Mouse (Mus musculus): ENCODE data around the gene Gfer. TPM values are rescaled to one million over a fixed set of nuclear protein-coding genes. Genes with fewer than 3 reads are reported as not detected.
"Not testable (repeated sequence)": the region's sequence is repeated elsewhere in the genome, so short reads cannot be mapped to it uniquely, and the experiment has no call there.

Gfer gene
- polyA plus RNA-seq, 1 experiment from 2014 or later = 39.6 TPM

- Histone ChIP-seq H3K36me3 (no peaks in the 10 kb centered on the region), H3K4me1 (replicated peaks) (peaks cover 17% of the 10 kb centered on the region), H3K9ac (no peak overlapping the region), H3K4me3 (no peak overlapping the region), H3K27ac (replicated peaks) (no peak overlapping the region), H3K4me2 (no peak overlapping the region), H3K27me3 (peaks cover 10% of the 10 kb centered on the region), H3K9me3 (no peaks in the 10 kb centered on the region)
- WGBS = 83% methylated on average over 12 of the region's 12 CpGs
- no peak for ATAC-seq (ENCODE audit: low read depth)
These were observed 36.4 kb upstream of the Gfer start for GRCm38 (mm10) chr17:24732233-24732935.

- H3K9me3 ChIP-seq = no peaks in the 10 kb centered on the region
- no peaks in the 10 kb centered on the region for H3K36me3 ChIP-seq
- 82% methylated on average over 14 of the region's 14 CpGs for WGBS
- H3K27me3 ChIP-seq = peaks cover 10% of the 10 kb centered on the region
- H3K4me3 ChIP-seq = no peak overlapping the region
- no peak for ATAC-seq (ENCODE audit: low read depth)
- H3K9ac ChIP-seq = no peak overlapping the region
- peaks cover 4% of the 10 kb centered on the region for H3K4me1 ChIP-seq (replicated peaks)
- no peak overlapping the region for H3K27ac ChIP-seq (replicated peaks)
- H3K4me2 ChIP-seq = no peak overlapping the region
These were observed 34.8 kb upstream of the Gfer start for GRCm38 (mm10) chr17:24730787-24731186.

GRCm38 (mm10) chr17:24729067-24729466, 33.1 kb upstream of the Gfer start:
- WGBS = 79% methylated on average over 6 of the region's 6 CpGs
- Histone ChIP-seq H3K9me3 (no peaks in the 10 kb centered on the region), H3K4me1 (replicated peaks) (no peaks in the 10 kb centered on the region), H3K4me2 (no peak overlapping the region), H3K27me3 (peaks cover 10% of the 10 kb centered on the region), H3K27ac (replicated peaks) (no peak overlapping the region), H3K36me3 (no peaks in the 10 kb centered on the region), H3K4me3 (no peak overlapping the region), H3K9ac (no peak overlapping the region)
- no peak for ATAC-seq (ENCODE audit: low read depth)

- Histone ChIP-seq H3K36me3 (no peaks in the 10 kb centered on the region), H3K27me3 (peaks cover 10% of the 10 kb centered on the region; the same call in 1 of the 2 replicates), H3K4me2 (no peak overlapping the region), H3K27ac (replicated peaks) (no peak overlapping the region), H3K4me3 (no peak overlapping the region), H3K4me1 (replicated peaks) (peaks cover 6% of the 10 kb centered on the region), H3K9ac (no peak overlapping the region), H3K9me3 (no peaks in the 10 kb centered on the region)
- 77% methylated on average over 17 of the region's 17 CpGs for WGBS
- ATAC-seq (ENCODE audit: low read depth) = no peak
These were observed 32.2 kb upstream of the Gfer start for GRCm38 (mm10) chr17:24728184-24728583.

- H3K4me3 ChIP-seq = no peak within 1 kb of the TSS
- no peak within 1 kb of the TSS for H3K27ac ChIP-seq (replicated peaks)
- WGBS = 80% methylated on average over 2 of the region's 2 CpGs
- no peaks in the 10 kb centered on the region for H3K9me3 ChIP-seq
- H3K4me1 ChIP-seq (replicated peaks) = peaks cover 12% of the 10 kb centered on the region
- peaks cover 10% of the 10 kb centered on the region; the same call in 1 of the 2 replicates for H3K27me3 ChIP-seq
- ATAC-seq (ENCODE audit: low read depth) = no peak
- H3K36me3 ChIP-seq = peaks cover 1% of the 10 kb centered on the region
- H3K9ac ChIP-seq = no peak within 1 kb of the TSS
- H3K4me2 ChIP-seq = no peak within 1 kb of the TSS
These were observed 31.7 kb upstream of the Gfer start, which contains the start of gene Rpl3l for GRCm38 (mm10) chr17:24727618-24728017. Gene Rpl3l, plus strand, starts transcription at chr17:24727820.

GRCm38 (mm10) chr17:24725637-24726390, 29.9 kb upstream of the Gfer start:
- 0 out of 2 replicates have a peak, but pooled peaks cover 10% of the 10 kb centered on the region for H3K27me3 ChIP-seq
- H3K27ac ChIP-seq (replicated peaks) = no peak overlapping the region
- H3K9ac ChIP-seq = no peak overlapping the region
- H3K9me3 ChIP-seq = no peaks in the 10 kb centered on the region
- H3K4me1 ChIP-seq (replicated peaks) = peaks cover 28% of the 10 kb centered on the region
- peaks cover 18% of the 10 kb centered on the region for H3K36me3 ChIP-seq
- no peak for ATAC-seq (ENCODE audit: low read depth)
- H3K4me2 ChIP-seq = no peak overlapping the region
- WGBS = 79% methylated on average over 3 of the region's 3 CpGs
- H3K4me3 ChIP-seq = no peak overlapping the region

GRCm38 (mm10) chr17:24724184-24724583, 28.2 kb upstream of the Gfer start, which contains the start of gene Ndufb10:
Gene Ndufb10, minus strand, starts transcription at chr17:24724478.
- WGBS = under 1% methylated on average over 30 of the region's 30 CpGs
- H3K4me1 ChIP-seq (replicated peaks) = peaks cover 31% of the 10 kb centered on the region
- H3K4me3 ChIP-seq = peak within 1 kb of the TSS; percentile 87
- peak within 1 kb of the TSS; percentile 95 for H3K4me2 ChIP-seq
- H3K27me3 ChIP-seq = 0 out of 2 replicates have a peak, but pooled peaks cover 10% of the 10 kb centered on the region
- H3K27ac ChIP-seq (replicated peaks) = peak within 1 kb of the TSS; percentile 86
- H3K36me3 ChIP-seq = peaks cover 18% of the 10 kb centered on the region
- peak within 1 kb of the TSS; percentile 96 for H3K9ac ChIP-seq
- no peaks in the 10 kb centered on the region for H3K9me3 ChIP-seq
- peak; percentile 72 for ATAC-seq (ENCODE audit: low read depth)

GRCm38 (mm10) chr17:24723881-24724180, 27.9 kb upstream of the Gfer start:
- Histone ChIP-seq H3K27ac (replicated peaks) (peak overlapping the region; percentile 86), H3K4me3 (peak overlapping the region; percentile 87), H3K4me1 (replicated peaks) (peaks cover 35% of the 10 kb centered on the region), H3K9ac (peak overlapping the region; percentile 96), H3K4me2 (peak overlapping the region; percentile 95), H3K27me3 (0 out of 2 replicates have a peak, but pooled peaks cover 10% of the 10 kb centered on the region), H3K9me3 (no peaks in the 10 kb centered on the region), H3K36me3 (peaks cover 18% of the 10 kb centered on the region)
- ATAC-seq (ENCODE audit: low read depth) = no peak; the same call in 1 of the 2 replicates
- WGBS = under 1% methylated on average over 15 of the region's 15 CpGs

- H3K4me1 ChIP-seq (replicated peaks) = peaks cover 40% of the 10 kb centered on the region
- WGBS = 3% methylated on average over 12 of the region's 12 CpGs
- peak overlapping the region; percentile 86 for H3K27ac ChIP-seq (replicated peaks)
- peak overlapping the region; percentile 87 for H3K4me3 ChIP-seq
- H3K4me2 ChIP-seq = peak overlapping the region; percentile 95
- no peaks in the 10 kb centered on the region for H3K9me3 ChIP-seq
- 0 out of 2 replicates have a peak, but pooled peaks cover 9% of the 10 kb centered on the region for H3K27me3 ChIP-seq
- peaks cover 18% of the 10 kb centered on the region for H3K36me3 ChIP-seq
- H3K9ac ChIP-seq = peak overlapping the region; percentile 96
- ATAC-seq (ENCODE audit: low read depth) = no peak
These were observed 27.3 kb upstream of the Gfer start for GRCm38 (mm10) chr17:24723122-24723880.

GRCm38 (mm10) chr17:24722220-24722924, 26.4 kb upstream of the Gfer start:
- no peak overlapping the region for H3K27ac ChIP-seq (replicated peaks)
- no peak for ATAC-seq (ENCODE audit: low read depth)
- peaks cover 42% of the 10 kb centered on the region for H3K4me1 ChIP-seq (replicated peaks)
- peaks cover 18% of the 10 kb centered on the region for H3K36me3 ChIP-seq
- H3K9ac ChIP-seq = peak overlapping the region; percentile 96
- WGBS = 32% methylated on average over 13 of the region's 13 CpGs
- H3K4me3 ChIP-seq = peak overlapping the region; percentile 87; the same call in 1 of the 2 replicates
- no peaks in the 10 kb centered on the region for H3K9me3 ChIP-seq
- peak overlapping the region; percentile 95 for H3K4me2 ChIP-seq
- H3K27me3 ChIP-seq = 0 out of 2 replicates have a peak, but pooled peaks cover under 1% of the 10 kb centered on the region

GRCm38 (mm10) chr17:24721383-24721955, 25.5 kb upstream of the Gfer start:
- 65% methylated on average over 7 of the region's 7 CpGs for WGBS
- H3K4me1 ChIP-seq (replicated peaks) = peaks cover 42% of the 10 kb centered on the region
- H3K27me3 ChIP-seq; ATAC-seq (ENCODE audit: low read depth); H3K27ac ChIP-seq (replicated peaks); H3K9me3 ChIP-seq: not testable (repeated sequence)
- peak overlapping the region; percentile 78 for H3K4me2 ChIP-seq
- H3K4me3 ChIP-seq = peak overlapping the region; percentile 87
- peak overlapping the region; percentile 71 for H3K9ac ChIP-seq
- peaks cover 26% of the 10 kb centered on the region for H3K36me3 ChIP-seq
